Mouse (Mus musculus) myocyte (in vitro differentiated cells): ENCODE results near the gene Mroh3. TPM values are rescaled to one million over a fixed set of nuclear protein-coding genes. Genes with fewer than 3 reads are reported as not detected.
A peak's percentile ranks its signal among the peaks of the same experiment; 100 is the strongest.

Experiments used
- H3K27me3 ChIP-seq: one replicate; pipeline ENCODE4 v1.6.1; 2011; ENCODE audit not compliant: control insufficient read depth, insufficient read depth, insufficient read length
- H3K36me3 ChIP-seq: one replicate; pipeline ENCODE4 v1.6.1; 2011; ENCODE audit not compliant: control insufficient read depth, insufficient read depth
- H3K4me2 ChIP-seq: one replicate; pipeline ENCODE4 v1.6.1; 2011; ENCODE audit warnings: low read depth, control low read depth
- H3K4me3 ChIP-seq: one replicate; pipeline ENCODE4 v1.5.1; 2011; ENCODE audit warnings: mild to moderate bottlenecking, control low read depth, moderate library complexity
- H3K79me2 ChIP-seq: one replicate; pipeline ENCODE4 v1.6.1; 2011; ENCODE audit not compliant: control insufficient read depth, insufficient read depth
- H3ac ChIP-seq: one replicate; pipeline ENCODE4 v1.6.1; 2011; ENCODE audit not compliant: control insufficient read depth, insufficient read length
- CEBPB ChIP-seq: IDR thresholded peaks from 2 replicates; pipeline ENCODE4 v1.6.1; 2011; ENCODE audit warnings: mild to moderate bottlenecking, moderate library complexity; ENCODE audit not compliant: poor library complexity, insufficient read depth, severe bottlenecking
- E2F4 ChIP-seq: IDR thresholded peaks from one replicate; pipeline ENCODE4 v1.6.1; 2011; ENCODE audit warnings: mild to moderate bottlenecking, control low read depth, moderate library complexity; ENCODE audit not compliant: insufficient read depth
- MAX ChIP-seq: IDR thresholded peaks from one replicate; pipeline ENCODE4 v1.6.1; 2011; ENCODE audit warnings: low read depth, mild to moderate bottlenecking, control low read depth
- MYOD1 ChIP-seq, 3 experiments: IDR thresholded peaks; one replicate each; pipeline ENCODE4 v1.6.1; 2011; ENCODE audit warnings: control low read depth in 2 of 3, low read depth in 2 of 3, mild to moderate bottlenecking in 2 of 3, moderate library complexity in 1 of 3; ENCODE audit not compliant: insufficient read length in 2 of 3, control insufficient read depth in 1 of 3
- MYOG ChIP-seq, 3 experiments: IDR thresholded peaks; one replicate each; pipeline ENCODE4 v1.6.1; 2011; ENCODE audit warnings: control low read depth in 2 of 3, low read depth in 2 of 3, mild to moderate bottlenecking in 2 of 3; ENCODE audit not compliant: insufficient read length in 2 of 3, control insufficient read depth in 1 of 3, insufficient read depth in 1 of 3
- POLR2A ChIP-seq: IDR thresholded peaks from one replicate; pipeline ENCODE4 v1.6.1; 2011; ENCODE audit warnings: low read depth, mild to moderate bottlenecking, control low read depth, moderate library complexity; ENCODE audit not compliant: insufficient read length
- POLR2AphosphoS2 ChIP-seq: IDR thresholded peaks from one replicate; pipeline ENCODE4 v1.6.1; 2011; ENCODE audit warnings: low read depth, control low read depth; ENCODE audit not compliant: insufficient read length
- REST ChIP-seq: IDR thresholded peaks from one replicate; pipeline ENCODE4 v1.6.1; 2011; ENCODE audit warnings: mild to moderate bottlenecking, control low read depth, moderate library complexity; ENCODE audit not compliant: insufficient read depth, insufficient read length
- SRF ChIP-seq: IDR thresholded peaks from one replicate; pipeline ENCODE4 v1.6.1; 2011; ENCODE audit warnings: low read depth; ENCODE audit not compliant: control insufficient read depth, insufficient read length
- TCF12 ChIP-seq: IDR thresholded peaks from one replicate; pipeline ENCODE4 v1.6.1; 2011; ENCODE audit warnings: mild to moderate bottlenecking, control low read depth; ENCODE audit not compliant: poor library complexity, insufficient read depth, severe bottlenecking
- TCF3 ChIP-seq: IDR thresholded peaks from one replicate; pipeline ENCODE4 v1.6.1; 2011; ENCODE audit warnings: low read depth, control low read depth; ENCODE audit not compliant: insufficient read length
- USF1 ChIP-seq: IDR thresholded peaks from one replicate; pipeline ENCODE4 v1.6.1; 2011; ENCODE audit warnings: low read depth, mild to moderate bottlenecking, control low read depth, moderate library complexity
- polyA plus RNA-seq: library from polyadenylated mRNA; unstranded; fragments of >200 nt; fragmentation: generic; extraction: Trizol; gene quantifications from one replicate; pipeline ENCODE4 v1.2.1, GENCODE M21; 2012; ENCODE audit warnings: missing spikeins

Mroh3 gene
- polyA plus RNA-seq, 1 experiment: 0.16 TPM

GRCm38 (mm10) chr1:136139990-136140640 is 72.5 kb downstream of the Mroh3 start:
- TF ChIP-seq MYOD1 (IDR thresholded peaks at IDR 0.05; ENCODE audit: control insufficient read depth in 1 of 3, insufficient read length in 2 of 3, low read depth in 2 of 3) (peak in 1 of 3 experiments; percentile 7), E2F4 (no peak), POLR2A (peak; percentile 79), SRF (no peak), POLR2AphosphoS2 (peak; percentile 69)
- Histone ChIP-seq H3ac (peak overlapping the region; percentile 6), H3K4me2 (peak overlapping the region; percentile 89), H3K27me3 (no peaks in the 10 kb centered on the region), H3K79me2 (peaks cover 33% of the 10 kb centered on the region), H3K36me3 (no peaks in the 10 kb centered on the region), H3K4me3 (peak overlapping the region; percentile 23)

DNA sequence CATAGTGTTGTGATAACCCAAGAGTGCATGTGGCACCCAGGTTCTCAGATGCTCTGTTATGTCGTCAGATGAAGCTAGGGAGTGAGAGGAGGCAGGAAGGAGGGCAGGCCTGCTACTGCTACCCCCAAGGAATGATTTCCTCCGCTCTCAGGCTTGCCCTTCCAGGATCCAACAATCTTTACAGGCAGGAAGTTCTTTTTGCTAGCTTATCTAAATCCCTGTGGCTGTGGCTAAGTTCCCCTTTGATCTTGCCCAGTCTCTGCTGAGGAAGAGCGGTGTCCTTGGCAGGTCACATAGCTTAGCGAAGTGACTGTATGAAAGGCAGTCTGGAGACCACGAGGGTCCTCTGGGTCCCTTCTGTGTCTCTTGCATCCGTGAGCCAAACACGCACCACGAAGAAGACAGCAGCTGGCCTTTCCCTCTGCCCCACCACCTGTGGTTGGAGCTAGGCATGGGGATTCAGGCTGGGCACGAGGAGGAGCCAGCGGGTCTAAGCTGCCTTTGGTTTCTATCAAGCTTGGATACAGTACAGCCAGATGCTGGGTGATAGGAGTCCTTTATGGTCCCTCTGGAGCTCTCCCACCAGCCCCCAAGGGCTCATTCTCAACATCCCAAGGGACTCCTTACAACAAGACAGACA is 74.3 kb downstream of the Mroh3 start:
- Histone ChIP-seq H3K79me2 (peaks cover 49% of the 10 kb centered on the region), H3K27me3 (no peaks in the 10 kb centered on the region), H3K4me3 (no peak overlapping the region), H3ac (no peak overlapping the region), H3K4me2 (peak overlapping the region; percentile 89), H3K36me3 (no peaks in the 10 kb centered on the region)
- TF ChIP-seq TCF3 (no peak), REST (no peak), TCF12 (peak; percentile 13), MYOD1 (IDR thresholded peaks at IDR 0.05; ENCODE audit: control insufficient read depth in 1 of 3, insufficient read length in 2 of 3, low read depth in 2 of 3) (peak in 2 of 3 experiments; percentile 80 to 81), MYOG (IDR thresholded peaks at IDR 0.05; ENCODE audit: control insufficient read depth in 1 of 3, insufficient read depth in 1 of 3, insufficient read length in 2 of 3, low read depth in 2 of 3) (peak in 2 of 3 experiments; percentile 59 to 81)

GRCm38 (mm10) chr1:136137575-136137974 is 75.1 kb downstream of the Mroh3 start:
- TF ChIP-seq MYOD1 (IDR thresholded peaks at IDR 0.05; ENCODE audit: control insufficient read depth in 1 of 3, insufficient read length in 2 of 3, low read depth in 2 of 3) (peak in 2 of 3 experiments; percentile 49 to 53), MYOG (IDR thresholded peaks at IDR 0.05; ENCODE audit: control insufficient read depth in 1 of 3, insufficient read depth in 1 of 3, insufficient read length in 2 of 3, low read depth in 2 of 3) (peak in 2 of 3 experiments; percentile 65 to 68), E2F4 (no peak), TCF3 (peak; percentile 11), CEBPB (no peak)
- no peak overlapping the region for H3ac ChIP-seq
- no peaks in the 10 kb centered on the region for H3K27me3 ChIP-seq
- peak overlapping the region; percentile 91 for H3K4me2 ChIP-seq
- no peaks in the 10 kb centered on the region for H3K36me3 ChIP-seq
- H3K79me2 ChIP-seq: peaks cover 57% of the 10 kb centered on the region
- H3K4me3 ChIP-seq: peak overlapping the region; percentile 5

DNA sequence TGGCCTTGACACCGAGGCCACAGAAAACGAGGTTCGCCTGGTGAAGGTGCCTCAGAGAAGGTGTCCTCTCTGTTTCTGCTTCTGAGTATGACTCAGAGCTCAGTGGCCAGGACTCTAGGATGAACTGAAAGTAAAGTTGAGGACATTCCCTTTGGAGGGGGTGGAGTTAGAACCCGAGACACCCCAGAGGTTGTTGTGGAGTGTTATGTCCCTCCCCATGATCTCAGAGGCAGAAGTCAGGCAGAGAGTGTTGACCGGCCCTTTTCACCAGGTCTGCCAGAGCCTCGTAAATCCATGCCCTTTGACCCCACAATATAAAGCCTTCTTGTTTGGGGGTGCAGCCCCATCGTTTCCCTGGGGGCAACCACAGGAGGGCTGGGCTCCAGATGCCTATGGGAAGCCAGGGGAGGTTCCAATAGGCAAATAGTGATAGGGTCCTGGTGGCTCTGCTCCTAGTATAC is 75.5 kb downstream of the Mroh3 start:
- peak overlapping the region; percentile 5 for H3K4me3 ChIP-seq
- no peaks in the 10 kb centered on the region for H3K36me3 ChIP-seq
- TF ChIP-seq POLR2A (peak; percentile 14), E2F4 (no peak)
- peak overlapping the region; percentile 91 for H3K4me2 ChIP-seq
- H3ac ChIP-seq: no peak overlapping the region
- no peaks in the 10 kb centered on the region for H3K27me3 ChIP-seq
- H3K79me2 ChIP-seq: peaks cover 62% of the 10 kb centered on the region

- peak overlapping the region; percentile 5 for H3K4me3 ChIP-seq
- H3K36me3 ChIP-seq: no peaks in the 10 kb centered on the region
- H3ac ChIP-seq: no peak overlapping the region
- peaks cover 60% of the 10 kb centered on the region for H3K79me2 ChIP-seq
- TF ChIP-seq E2F4 (no peak), USF1 (no peak), MYOG (IDR thresholded peaks at IDR 0.05; ENCODE audit: control insufficient read depth in 1 of 3, insufficient read depth in 1 of 3, insufficient read length in 2 of 3, low read depth in 2 of 3) (peak in 2 of 3 experiments; percentile 57 to 87), SRF (no peak), TCF12 (peak; percentile 21), MAX (no peak), MYOD1 (IDR thresholded peaks at IDR 0.05; ENCODE audit: control insufficient read depth in 1 of 3, insufficient read length in 2 of 3, low read depth in 2 of 3) (peak in 2 of 3 experiments; percentile 74 to 87), REST (no peak), CEBPB (no peak), POLR2AphosphoS2 (no peak), TCF3 (peak; percentile 38), POLR2A (no peak)
- H3K27me3 ChIP-seq: no peaks in the 10 kb centered on the region
- peak overlapping the region; percentile 91 for H3K4me2 ChIP-seq
Observed at GRCm38 (mm10) chr1:136136547-136136946, 76.1 kb downstream of the Mroh3 start.
